Mouse (Mus musculus) liver, adult 2 months (tissue): Measurements from ENCODE around the gene Scn8a.

Experiments used
- CTCF ChIP-seq: fragments of 200-500 bp; IDR thresholded peaks from 2 replicates; pipeline ENCODE4 v1.5.1; 2011; ENCODE audit warnings: low read depth, low read length, control low read depth
- POLR2A ChIP-seq: fragments of 200-500 bp; IDR thresholded peaks from 2 replicates; pipeline ENCODE4 v1.6.1; 2011; ENCODE audit warnings: low read length, control low read depth; ENCODE audit not compliant: insufficient read depth; ENCODE audit errors: extremely low read depth

DNA sequence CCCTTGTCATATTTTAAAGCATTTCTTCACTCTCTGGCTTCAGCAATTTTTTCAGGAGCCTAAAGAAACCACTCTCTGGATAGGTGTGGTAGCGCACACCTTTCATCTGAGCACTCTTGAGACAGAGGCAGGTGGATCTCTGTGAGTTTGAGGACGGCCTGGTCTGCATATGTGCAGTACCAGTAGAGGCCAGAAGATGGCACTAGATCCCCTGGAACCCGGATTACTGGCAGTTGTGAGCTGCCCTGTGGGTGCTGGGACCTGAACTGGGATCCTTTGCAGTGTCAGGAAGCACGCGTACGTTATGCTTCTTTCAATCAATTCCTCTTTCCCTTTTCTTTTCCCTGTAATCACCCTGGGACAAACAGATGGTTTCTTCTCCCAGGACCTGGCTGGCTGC is 22.5 kb upstream of the Scn8a start:
- TF ChIP-seq CTCF: no peak; the same call in 1 of the 2 replicates
- no peak for TF ChIP-seq POLR2A
